In genomic region chr15:25692254-25692950, GRCm38 (mm10) we compare ENCODE assay signal across 14 mouse cellular contexts.
DNase-seq lines count a peak whose midpoint lies in the region; ATAC-seq and TF ChIP-seq lines count a peak whose summit lies in the region.
"Had no signal": no experiment of that assay in that cellular context is flagged by ENCODE, and none has a peak within 500 bp of the region (broad histone marks: within the 10 kb centered on the region; RNA-seq: fewer than 3 reads in every experiment).

No protein-coding gene starts in this region.

- H3K9ac ChIP-seq in forebrain, embryonic 14.5 days (ENCODE audit: low read length): no peak overlapping the region
- no peak overlapping the region for H3K9ac ChIP-seq in limb, embryonic 15.5 days
- H3K9ac ChIP-seq: embryonic facial prominence, embryonic 12.5 days; liver, embryonic 14.5 days; neural tube, embryonic 13.5 days had no signal

- peaks cover 54% of the 10 kb centered on the region for H3K4me1 ChIP-seq in forebrain, embryonic 10.5 days
- H3K4me1 ChIP-seq in forebrain, embryonic 14.5 days (ENCODE audit: control insufficient read depth, insufficient read depth, low read length): peaks cover 9% of the 10 kb centered on the region; the same call in 1 of the 2 replicates
- H3K4me1 ChIP-seq in spleen, adult 2 months (ENCODE audit: control insufficient read depth, insufficient read depth, insufficient read length): peaks cover 4% of the 10 kb centered on the region; the same call in 1 of the 2 replicates
- H3K4me1 ChIP-seq in limb, embryonic 15.5 days: peaks cover 30% of the 10 kb centered on the region

- no peak for TF ChIP-seq POLR2A in spleen, adult 2 months (IDR thresholded peaks at IDR 0.05; ENCODE audit: low read depth, low read length)

- no peak for TF ChIP-seq CTCF in spleen, adult 2 months (IDR thresholded peaks at IDR 0.05; ENCODE audit: extremely low read depth, insufficient read depth, insufficient read length, insufficient replicate concordance)

- H3K4me3 ChIP-seq in forebrain, embryonic 10.5 days: no peak overlapping the region
- no peak overlapping the region for H3K4me3 ChIP-seq in forebrain, embryonic 14.5 days (ENCODE audit: low read depth, low read length)
- H3K4me3 ChIP-seq in spleen, adult 2 months (ENCODE audit: extremely low read depth, insufficient read depth, insufficient read length): no peak overlapping the region
- no peak overlapping the region for H3K4me3 ChIP-seq in limb, embryonic 15.5 days
- H3K4me3 ChIP-seq: embryonic facial prominence, embryonic 12.5 days; neural tube, embryonic 13.5 days had no signal

- no peak for DNase-seq in forebrain, embryonic 10.5 days (ENCODE audit: extremely low spot score, low spot score)
- DNase-seq in forebrain, embryonic 14.5 days (ENCODE audit: low spot score): no peak
- DNase-seq in spleen, adult 2 months (ENCODE audit: low read depth in 1 of 2, low spot score in 2 of 2): peak in 1 of 2 experiments; percentile 15
- no peak for DNase-seq in spleen, postnatal 10 days (ENCODE audit: low spot score in 2 of 2)
- peak; percentile 32 to 63 for DNase-seq in thymus, postnatal 36 days
- no peak for DNase-seq in layer of hippocampus, postnatal 10 days (ENCODE audit: low spot score in 2 of 2)
- DNase-seq: B cell, adult 2 months; gastrocnemius, postnatal 25 days had no signal

- 50% methylated on average over 21 of the region's 21 CpGs for WGBS in forebrain, embryonic 10.5 days
- WGBS in forebrain, embryonic 14.5 days: 45% methylated on average over 21 of the region's 21 CpGs
- WGBS in spleen, adult 2 months: 58% methylated on average over 21 of the region's 21 CpGs
- 51% methylated on average over 21 of the region's 21 CpGs for WGBS in limb, embryonic 15.5 days

- H3K27me3 ChIP-seq in forebrain, embryonic 10.5 days (ENCODE audit: poor library complexity, severe bottlenecking): peaks cover 51% of the 10 kb centered on the region
- H3K27me3 ChIP-seq in forebrain, embryonic 14.5 days (replicated peaks; ENCODE audit: control insufficient read depth, insufficient read depth, low read length): 0 out of 2 replicates have a peak, but pooled peaks cover 3% of the 10 kb centered on the region
- H3K27me3 ChIP-seq in spleen, adult 2 months (ENCODE audit: control insufficient read depth, insufficient read depth, low read length): no peaks in the 10 kb centered on the region
- no peaks in the 10 kb centered on the region for H3K27me3 ChIP-seq in limb, embryonic 15.5 days
- H3K27me3 ChIP-seq: embryonic facial prominence, embryonic 12.5 days; neural tube, embryonic 13.5 days had no signal

- no peak for ATAC-seq in forebrain, embryonic 14.5 days
- no peak for ATAC-seq in limb, embryonic 15.5 days (ENCODE audit: insufficient number of reproducible peaks, low FRiP score, low TSS enrichment, low read depth)
- no peak for ATAC-seq in erythroid progenitor cell, adult 5-6 weeks (replicated peaks; ENCODE audit: low FRiP score, poor library complexity, severe bottlenecking)
- ATAC-seq: hindbrain, postnatal 0 days had no signal

- H3K4me2 ChIP-seq in forebrain, embryonic 14.5 days (ENCODE audit: low read length): no peak overlapping the region
- H3K4me2 ChIP-seq in limb, embryonic 15.5 days: no peak overlapping the region
- H3K4me2 ChIP-seq: embryonic facial prominence, embryonic 12.5 days; neural tube, embryonic 13.5 days had no signal

- no peaks in the 10 kb centered on the region for H3K36me3 ChIP-seq in forebrain, embryonic 10.5 days (replicated peaks)
- no peaks in the 10 kb centered on the region for H3K36me3 ChIP-seq in forebrain, embryonic 14.5 days (ENCODE audit: control insufficient read depth, insufficient read depth, low read length)
- H3K36me3 ChIP-seq in spleen, adult 2 months (ENCODE audit: control insufficient read depth, insufficient read depth, low read length): no peaks in the 10 kb centered on the region
- H3K36me3 ChIP-seq in limb, embryonic 15.5 days: no peaks in the 10 kb centered on the region
- H3K36me3 ChIP-seq: embryonic facial prominence, embryonic 12.5 days; neural tube, embryonic 13.5 days had no signal

- 0 out of 2 replicates have a peak overlapping the region, but pooled peaks have one; percentile 15 for H3K27ac ChIP-seq in forebrain, embryonic 10.5 days
- no peak overlapping the region for H3K27ac ChIP-seq in forebrain, embryonic 14.5 days (ENCODE audit: low read depth, low read length)
- H3K27ac ChIP-seq in spleen, adult 2 months (ENCODE audit: insufficient read depth, low read length): peak overlapping the region; percentile 46
- H3K27ac ChIP-seq in limb, embryonic 15.5 days: peak overlapping the region; percentile 58; the same call in 1 of the 2 replicates
- H3K27ac ChIP-seq: hindbrain, postnatal 0 days; liver, embryonic 14.5 days; neural tube, embryonic 13.5 days had no signal

- no peaks in the 10 kb centered on the region for H3K9me3 ChIP-seq in forebrain, embryonic 10.5 days
- no peaks in the 10 kb centered on the region for H3K9me3 ChIP-seq in forebrain, embryonic 14.5 days (replicated peaks; ENCODE audit: control insufficient read depth, low read length)
- no peaks in the 10 kb centered on the region for H3K9me3 ChIP-seq in limb, embryonic 15.5 days
- H3K9me3 ChIP-seq: embryonic facial prominence, embryonic 12.5 days; neural tube, embryonic 13.5 days had no signal

Comparison
In these comparisons a context has a peak if more than half of its experiments do, and no peak if none do; other contexts are left out.
1. DNase-seq: peak in thymus, postnatal 36 days (2 of 2); none in forebrain, embryonic 10.5 days (single experiment), forebrain, embryonic 14.5 days (single experiment), spleen, postnatal 10 days (0 of 2) and layer of hippocampus, postnatal 10 days (0 of 2).